Mouse (Mus musculus): ENCODE measurements around the gene Trib2. TPM values are rescaled to one million over a fixed set of nuclear protein-coding genes. Genes with fewer than 3 reads are reported as not detected.

The Trib2 gene
- polyA plus RNA-seq, 1 experiment from 2014 or later, result 81.1 TPM

DNA sequence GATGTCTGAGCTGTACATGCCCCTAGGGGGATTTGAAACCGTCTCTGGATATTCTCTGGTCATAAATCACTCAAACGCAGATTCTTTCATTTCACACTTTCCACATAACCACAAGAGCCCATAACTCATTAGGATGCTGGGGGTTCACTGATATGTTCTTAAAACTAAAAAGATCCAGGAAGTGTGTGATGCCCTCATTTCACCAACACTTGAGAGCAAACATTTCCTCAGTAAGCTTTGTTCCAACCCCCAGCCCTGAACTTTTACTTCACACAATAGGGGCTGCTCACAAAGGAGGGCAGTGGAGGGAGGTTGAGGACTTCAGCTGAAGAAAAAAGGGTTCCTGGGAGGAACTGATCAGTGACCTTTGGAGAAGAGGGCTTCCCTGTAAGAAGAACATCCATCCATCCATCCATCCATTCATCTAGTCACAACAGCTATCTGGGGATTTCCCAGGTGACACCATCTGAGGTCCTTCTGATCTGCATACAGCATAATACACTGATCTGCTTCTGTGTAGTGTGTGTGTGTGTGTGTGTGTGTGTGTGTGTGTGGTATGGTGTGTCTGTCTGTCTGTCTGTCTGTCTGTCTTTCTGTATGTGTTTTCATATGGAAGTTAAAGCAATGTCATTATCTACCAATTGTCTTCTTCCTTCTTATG lies 61.6 kb downstream of the Trib2 start:
- H3K27ac ChIP-seq, result no peak overlapping the region
- H3K9ac ChIP-seq, result no peak overlapping the region
- H3K36me3 ChIP-seq (replicated peaks), result no peaks in the 10 kb centered on the region
- H3K4me2 ChIP-seq, result no peak overlapping the region
- H3K9me3 ChIP-seq, result no peaks in the 10 kb centered on the region
- H3K4me3 ChIP-seq (replicated peaks), result no peak overlapping the region
- no peaks in the 10 kb centered on the region for H3K27me3 ChIP-seq
- 84% methylated on average over 2 of the region's 2 CpGs for WGBS
- no peaks in the 10 kb centered on the region for H3K4me1 ChIP-seq
- ATAC-seq (ENCODE audit: low FRiP score), result no peak

DNA sequence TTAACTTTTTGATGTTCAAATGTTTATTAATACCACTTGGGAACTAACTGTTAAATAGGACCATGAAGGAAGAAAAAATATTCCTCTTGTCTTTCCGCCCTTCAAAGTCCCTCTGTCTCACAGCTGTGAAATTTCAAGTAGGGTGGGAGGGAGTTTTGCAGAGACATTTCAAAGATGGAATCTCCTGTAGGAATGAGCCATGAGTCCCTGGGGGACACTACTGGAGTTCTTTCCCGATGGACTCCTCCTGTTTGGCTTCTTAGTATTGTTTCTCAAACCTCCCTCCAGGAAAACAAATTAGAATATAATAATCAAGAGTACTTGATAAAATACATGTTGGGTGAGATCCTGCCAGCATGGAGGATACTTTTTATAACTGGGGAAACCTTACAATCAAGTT lies 62.1 kb downstream of the Trib2 start:
- no peak overlapping the region for H3K4me2 ChIP-seq
- H3K9ac ChIP-seq, result no peak overlapping the region
- H3K27me3 ChIP-seq, result no peaks in the 10 kb centered on the region
- H3K36me3 ChIP-seq (replicated peaks), result no peaks in the 10 kb centered on the region
- no peaks in the 10 kb centered on the region for H3K9me3 ChIP-seq
- no peak overlapping the region for H3K27ac ChIP-seq
- WGBS, result 86% methylated on average over 2 of the region's 2 CpGs
- no peak for ATAC-seq (ENCODE audit: low FRiP score)
- no peak overlapping the region for H3K4me3 ChIP-seq (replicated peaks)
- no peaks in the 10 kb centered on the region for H3K4me1 ChIP-seq

DNA sequence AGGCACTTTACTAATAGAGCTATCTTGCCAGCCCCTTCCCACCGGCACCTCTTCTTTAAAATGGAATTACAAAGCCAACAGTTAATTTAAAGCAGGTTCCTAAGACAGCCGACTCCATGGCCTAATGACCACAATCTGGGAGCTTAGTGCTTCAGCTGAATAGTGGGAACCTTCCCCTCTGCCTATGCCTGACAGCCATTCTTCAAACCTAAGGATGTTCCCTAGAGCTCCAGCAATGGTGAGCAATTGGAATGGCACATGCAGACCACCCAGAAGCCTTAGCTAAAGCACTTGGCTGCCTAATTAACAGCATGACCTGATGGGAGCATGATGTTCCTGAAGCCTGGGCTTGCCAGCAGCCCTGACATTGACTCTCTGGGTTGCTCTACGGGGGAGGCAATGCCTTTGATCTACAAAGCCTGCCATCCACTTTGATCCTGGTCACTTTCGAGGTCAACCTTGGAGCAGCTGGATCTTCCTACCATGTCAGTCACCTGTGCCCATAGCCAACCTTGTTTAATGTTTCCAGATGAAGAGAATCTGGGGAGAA lies 67.0 kb downstream of the Trib2 start:
- H3K36me3 ChIP-seq (replicated peaks), result no peaks in the 10 kb centered on the region
- H3K9me3 ChIP-seq, result no peaks in the 10 kb centered on the region
- H3K27ac ChIP-seq, result no peak overlapping the region
- WGBS, result 41% methylated on average over 4 of the region's 4 CpGs
- H3K4me2 ChIP-seq, result no peak overlapping the region
- ATAC-seq (ENCODE audit: low FRiP score), result no peak
- no peak overlapping the region for H3K9ac ChIP-seq
- H3K4me1 ChIP-seq, result no peaks in the 10 kb centered on the region
- no peak overlapping the region for H3K4me3 ChIP-seq (replicated peaks)
- no peaks in the 10 kb centered on the region for H3K27me3 ChIP-seq

DNA sequence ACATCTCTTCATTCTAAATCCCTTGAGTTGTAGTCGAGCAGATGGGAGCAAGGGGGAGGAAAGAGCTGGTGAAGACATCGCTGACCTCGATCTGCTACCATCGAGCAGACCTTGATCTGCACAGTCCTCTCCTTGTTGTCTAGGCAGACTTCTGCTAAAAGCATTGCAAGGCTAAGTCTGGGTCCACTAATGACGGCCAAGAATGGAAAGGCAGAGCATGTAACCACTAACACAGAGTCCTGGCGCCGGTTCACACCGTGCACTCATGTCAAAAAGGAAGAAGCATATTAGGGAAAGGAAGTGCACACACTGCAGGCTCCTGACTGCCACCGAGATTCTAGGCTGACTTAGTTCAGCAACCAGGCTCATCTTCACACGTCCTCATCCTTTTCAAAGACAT lies 71.0 kb downstream of the Trib2 start:
- Histone ChIP-seq H3K27ac (no peak overlapping the region), H3K4me3 (replicated peaks) (no peak overlapping the region), H3K4me1 (no peaks in the 10 kb centered on the region), H3K4me2 (no peak overlapping the region), H3K36me3 (replicated peaks) (no peaks in the 10 kb centered on the region), H3K9ac (no peak overlapping the region), H3K9me3 (no peaks in the 10 kb centered on the region), H3K27me3 (no peaks in the 10 kb centered on the region)
- WGBS, result 75% methylated on average over 10 of the region's 10 CpGs
- no peak for ATAC-seq (ENCODE audit: low FRiP score)

Small RNA genes lying within 50 kb of the gene (microRNA-seq; reads per million reads assigned to microRNA genes)
- not detected for gene Mir6387

Measured in forebrain, embryonic 12.5 days (tissue).